Mouse (Mus musculus) NIH3T3 (cell line): ENCODE results near the gene Farp2.
A peak's percentile ranks its signal among the peaks of the same experiment; 100 is the strongest.

Experiments used
- DNase-seq: peaks from one replicate; pipeline ENCODE4 v3.0.0-alpha.2; 2012; ENCODE audit warnings: low read depth

Gene Farp2

GRCm38 (mm10) chr1:93563224-93563623 lies 51.3 kb downstream of the Farp2 start:
- DNase-seq, result no peak

DNA sequence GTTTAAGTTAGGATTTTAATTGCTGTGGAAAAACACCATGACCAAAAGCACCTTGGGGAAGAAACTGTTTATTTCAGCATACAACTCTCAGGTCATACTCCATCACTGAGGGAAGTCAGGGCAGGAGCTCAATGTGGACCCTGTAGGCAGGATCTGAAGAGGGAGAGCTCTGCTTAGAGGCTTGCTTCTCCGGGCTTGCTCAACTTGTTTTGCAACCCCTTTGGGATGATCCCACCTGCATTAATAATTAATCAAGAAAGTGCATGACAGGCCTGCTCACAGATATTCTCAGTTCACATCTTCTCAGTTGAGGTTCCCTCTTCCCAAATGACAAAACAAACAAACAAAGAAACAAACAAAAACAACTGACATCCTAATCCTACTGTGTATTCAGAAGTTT lies 51.8 kb downstream of the Farp2 start:
- DNase-seq, result no peak

- no peak for DNase-seq
Measured at GRCm38 (mm10) chr1:93564781-93565180, 52.9 kb downstream of the Farp2 start.

DNA sequence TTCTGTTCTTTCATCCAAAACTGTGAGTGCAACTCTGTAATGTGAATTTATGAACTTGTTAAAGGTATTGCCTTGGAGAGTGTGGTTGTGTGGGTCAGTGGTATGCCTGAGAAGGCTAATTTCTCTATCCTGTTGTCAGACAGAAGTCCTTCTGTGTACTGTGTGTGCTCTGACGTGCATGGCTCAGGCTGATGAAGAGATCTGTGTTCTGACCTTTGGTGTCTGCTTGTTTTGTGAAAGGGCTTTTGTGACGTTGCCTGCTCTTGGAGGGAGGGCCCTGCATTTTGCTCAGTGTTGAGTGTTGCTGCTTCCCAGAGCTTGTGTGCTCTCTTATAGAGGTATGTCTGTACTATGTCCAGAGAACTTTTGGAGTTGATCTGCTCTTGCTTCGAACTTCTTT lies 55.1 kb downstream of the Farp2 start:
- no peak for DNase-seq

- DNase-seq, result no peak
Measured at GRCm38 (mm10) chr1:93567717-93568497, 56.0 kb downstream of the Farp2 start.

DNA sequence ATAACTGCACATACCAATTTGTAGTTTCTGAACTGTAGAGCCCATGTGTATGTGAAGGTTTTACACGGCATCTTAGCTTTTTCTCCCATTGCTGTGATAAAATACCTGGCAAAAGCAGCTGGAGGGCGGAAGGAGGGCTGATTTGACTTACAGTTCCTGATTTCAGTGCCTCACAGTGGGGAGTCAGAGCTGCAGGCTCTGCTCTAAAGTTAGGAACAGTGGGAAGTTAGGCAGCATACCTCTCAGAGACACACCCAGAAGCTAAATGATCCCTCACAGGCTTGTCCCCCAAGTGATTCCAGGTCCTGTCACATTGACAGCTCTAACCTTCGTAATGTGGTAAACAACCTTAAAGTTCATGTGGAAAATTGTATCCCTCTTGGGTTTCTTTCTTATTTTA lies 65.2 kb downstream of the Farp2 start:
- no peak for DNase-seq

GRCm38 (mm10) chr1:93577861-93578260 lies 66.0 kb downstream of the Farp2 start:
- DNase-seq, result no peak

DNA sequence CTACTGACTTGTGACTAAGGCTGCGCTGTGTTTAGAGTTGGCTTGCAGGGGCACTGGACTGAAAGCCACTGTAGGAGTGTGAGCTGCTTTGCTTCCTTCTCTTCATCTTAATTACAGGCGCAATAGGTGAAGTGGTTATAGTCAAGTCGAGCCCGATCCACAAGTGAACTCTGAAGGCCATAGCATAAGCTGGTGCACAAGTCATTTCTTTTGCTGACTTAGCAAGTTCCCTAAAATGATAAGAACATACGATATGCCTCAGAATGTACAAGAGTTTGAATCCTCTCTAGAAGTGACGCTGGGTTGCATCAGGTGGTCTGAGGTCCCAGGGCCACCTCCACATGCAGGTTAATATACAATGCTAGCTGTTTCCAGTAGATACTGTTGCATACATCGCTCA lies 69.7 kb downstream of the Farp2 start:
- no peak for DNase-seq

- DNase-seq, result no peak
Measured at GRCm38 (mm10) chr1:93588346-93588745, 76.5 kb downstream of the Farp2 start.

- no peak for DNase-seq
Measured at GRCm38 (mm10) chr1:93593960-93594359, 82.1 kb downstream of the Farp2 start.

- no peak for DNase-seq
Measured at GRCm38 (mm10) chr1:93595916-93596315, 84.0 kb downstream of the Farp2 start.

- no peak for DNase-seq
Measured at GRCm38 (mm10) chr1:93602911-93603310, 91.0 kb downstream of the Farp2 start.

GRCm38 (mm10) chr1:93603921-93604320 lies 92.0 kb downstream of the Farp2 start:
- DNase-seq, result no peak

DNA sequence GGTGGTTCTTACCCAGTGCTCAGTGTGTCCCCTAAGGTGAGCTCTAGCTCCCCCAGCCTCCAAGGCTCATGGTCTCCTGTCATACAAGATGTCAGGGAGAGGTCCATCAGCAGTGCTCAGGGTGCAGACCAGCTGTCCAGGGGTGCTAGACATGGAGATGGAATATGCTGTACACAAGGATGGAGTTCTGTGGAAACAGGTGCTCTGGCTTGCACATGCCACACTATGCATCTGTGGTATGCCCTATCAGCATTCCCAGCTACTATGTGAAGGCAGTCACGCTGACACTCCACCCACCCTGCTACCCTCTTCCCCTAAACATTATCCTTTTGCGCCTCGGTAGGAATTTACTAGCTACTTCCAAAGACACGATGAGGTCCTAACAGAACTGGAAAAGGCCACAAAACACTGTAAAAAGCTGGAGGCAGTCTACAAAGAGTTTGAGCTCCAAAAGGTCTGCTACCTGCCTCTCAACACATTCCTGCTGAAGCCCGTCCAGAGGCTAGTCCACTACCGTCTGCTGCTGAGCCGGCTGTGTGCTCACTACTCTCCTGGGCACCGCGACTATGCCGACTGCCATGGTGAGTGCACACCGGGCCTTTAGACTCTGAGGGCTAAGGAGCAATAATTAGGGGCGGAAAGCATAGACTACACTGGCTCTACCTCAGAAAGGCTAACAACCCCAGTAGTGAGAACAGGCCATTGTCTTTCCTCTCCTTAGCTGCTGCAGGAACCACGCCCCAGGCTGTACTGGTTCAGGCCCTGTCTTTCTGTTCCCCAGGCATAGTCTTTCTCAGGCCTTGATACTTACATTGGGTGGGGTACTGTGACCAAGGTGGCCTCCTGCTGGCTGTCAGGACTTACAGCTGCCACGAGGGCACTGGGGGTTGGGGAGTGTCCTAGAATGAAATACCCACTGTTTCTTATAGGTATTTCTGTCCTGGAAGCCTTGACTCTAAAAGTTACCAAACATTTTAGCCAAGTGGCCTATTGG lies 95.5 kb downstream of the Farp2 start:
- DNase-seq, result no peak

DNA sequence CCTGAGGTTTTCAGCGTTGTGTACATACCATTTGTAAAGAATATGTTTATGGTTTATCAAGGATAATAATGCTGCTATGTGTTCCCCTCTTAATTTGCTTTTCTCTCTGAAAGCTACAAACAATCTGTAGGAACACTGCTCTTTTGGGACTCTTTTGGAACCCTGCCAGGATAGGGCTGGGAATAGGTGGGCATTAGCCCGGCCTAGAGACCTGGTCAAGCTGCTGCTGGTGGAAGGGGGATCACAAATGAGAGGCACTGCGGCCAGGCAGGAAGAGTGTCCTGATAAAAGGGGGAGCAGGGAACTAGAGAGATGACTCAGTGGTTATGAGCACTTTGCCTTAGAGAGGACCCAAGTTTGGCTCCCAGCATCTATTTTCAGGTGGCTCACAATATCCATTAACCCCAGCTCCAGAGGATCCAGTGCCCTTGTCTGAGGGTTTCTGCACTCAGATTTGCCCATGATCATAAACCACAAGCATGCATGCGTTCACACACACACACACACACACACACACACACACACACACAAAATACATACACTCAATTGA lies 96.9 kb downstream of the Farp2 start:
- DNase-seq, result peak; percentile 76

- no peak for DNase-seq
Measured at GRCm38 (mm10) chr1:93609762-93610161, 97.9 kb downstream of the Farp2 start.

- DNase-seq, result peak; percentile 75
Measured at GRCm38 (mm10) chr1:93618059-93618748, 106.3 kb downstream of the Farp2 start.

DNA sequence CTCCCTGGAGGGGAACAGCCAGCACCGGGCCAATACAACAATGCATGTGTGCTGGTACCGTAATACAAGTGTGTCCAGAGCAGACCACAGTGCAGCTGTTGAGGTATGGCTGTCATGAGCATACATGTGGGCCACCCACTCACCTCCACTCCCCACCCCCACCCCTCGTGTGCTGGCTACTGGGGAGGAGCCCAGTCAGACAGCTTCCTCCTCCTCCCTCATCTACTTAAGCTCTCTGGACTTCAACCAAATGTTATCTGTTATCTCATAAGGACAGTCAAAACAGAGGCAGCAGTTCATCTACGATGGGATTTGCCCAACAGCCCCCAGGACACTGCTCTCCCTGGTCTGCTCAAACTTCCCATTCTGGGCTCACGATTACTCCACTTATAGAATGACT lies 107.1 kb downstream of the Farp2 start:
- no peak for DNase-seq

DNA sequence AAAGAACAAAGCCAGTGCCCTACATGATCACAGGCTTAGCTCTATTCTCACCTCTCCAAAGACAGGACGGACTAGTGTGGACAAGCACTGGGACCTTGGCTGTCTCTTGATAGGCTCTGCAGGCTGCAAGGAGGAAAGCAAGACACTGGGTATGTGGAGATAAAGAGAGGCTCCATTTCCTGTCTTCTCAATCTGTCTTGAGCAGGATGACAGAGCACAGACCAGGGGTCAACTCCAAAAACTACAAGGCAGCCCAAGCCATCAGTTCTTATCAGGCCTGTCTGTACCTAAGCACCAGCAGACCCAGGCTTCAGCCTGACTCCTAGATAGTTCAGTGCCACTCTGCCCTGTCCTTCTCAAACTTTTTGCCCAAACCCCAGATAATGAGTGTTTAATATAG lies 112.6 kb downstream of the Farp2 start:
- no peak for DNase-seq

GRCm38 (mm10) chr1:93630796-93631195 lies 118.9 kb downstream of the Farp2 start:
- no peak for DNase-seq

DNA sequence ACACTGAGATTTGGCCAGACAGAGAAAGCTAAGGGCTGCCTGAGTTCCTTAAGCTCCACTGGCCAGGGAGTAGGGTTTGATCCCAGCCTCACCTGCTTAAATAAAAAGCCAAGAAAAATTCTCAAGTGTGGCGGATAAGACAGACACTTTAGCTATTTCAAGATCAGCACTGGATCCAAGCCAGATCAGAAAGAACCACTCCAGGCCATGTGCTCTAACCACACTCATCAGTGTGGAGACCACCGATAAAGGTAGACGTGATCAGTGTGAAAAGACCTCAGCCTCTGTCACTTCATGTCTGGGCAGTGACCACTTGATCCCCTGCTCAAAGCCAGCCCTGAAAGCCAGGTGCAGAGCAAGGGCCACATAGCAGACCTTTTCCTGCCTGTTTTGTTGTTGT lies 120.8 kb downstream of the Farp2 start:
- no peak for DNase-seq

GRCm38 (mm10) chr1:93634481-93634891 lies 122.6 kb downstream of the Farp2 start:
- peak; percentile 69 for DNase-seq
